Mouse (Mus musculus): ENCODE data around the gene Hist1h4h.
A peak's percentile ranks its signal among the peaks of the same experiment; 100 is the strongest.

Gene Hist1h4h

DNA sequence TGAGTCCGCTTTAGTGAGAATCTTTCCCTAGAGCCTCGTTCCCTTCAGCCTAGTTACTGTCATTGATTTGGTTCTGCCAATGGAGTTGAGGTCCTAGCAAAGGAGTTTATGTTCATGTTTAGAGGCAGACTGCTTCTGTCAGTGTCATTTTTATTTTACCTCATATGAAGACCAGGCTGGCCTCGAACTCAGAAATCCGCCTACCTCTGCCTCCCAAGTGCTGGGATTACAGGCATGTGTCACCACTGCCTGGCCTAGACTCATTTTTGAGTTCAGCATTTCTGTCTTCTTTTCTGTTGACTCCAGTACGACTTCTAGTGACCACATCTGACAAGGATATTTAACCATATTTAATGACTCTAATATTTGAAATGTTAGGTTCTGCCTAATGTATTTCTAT is 15.6 kb upstream of the Hist1h4h start:
- DNase-seq, result no peak

DNA sequence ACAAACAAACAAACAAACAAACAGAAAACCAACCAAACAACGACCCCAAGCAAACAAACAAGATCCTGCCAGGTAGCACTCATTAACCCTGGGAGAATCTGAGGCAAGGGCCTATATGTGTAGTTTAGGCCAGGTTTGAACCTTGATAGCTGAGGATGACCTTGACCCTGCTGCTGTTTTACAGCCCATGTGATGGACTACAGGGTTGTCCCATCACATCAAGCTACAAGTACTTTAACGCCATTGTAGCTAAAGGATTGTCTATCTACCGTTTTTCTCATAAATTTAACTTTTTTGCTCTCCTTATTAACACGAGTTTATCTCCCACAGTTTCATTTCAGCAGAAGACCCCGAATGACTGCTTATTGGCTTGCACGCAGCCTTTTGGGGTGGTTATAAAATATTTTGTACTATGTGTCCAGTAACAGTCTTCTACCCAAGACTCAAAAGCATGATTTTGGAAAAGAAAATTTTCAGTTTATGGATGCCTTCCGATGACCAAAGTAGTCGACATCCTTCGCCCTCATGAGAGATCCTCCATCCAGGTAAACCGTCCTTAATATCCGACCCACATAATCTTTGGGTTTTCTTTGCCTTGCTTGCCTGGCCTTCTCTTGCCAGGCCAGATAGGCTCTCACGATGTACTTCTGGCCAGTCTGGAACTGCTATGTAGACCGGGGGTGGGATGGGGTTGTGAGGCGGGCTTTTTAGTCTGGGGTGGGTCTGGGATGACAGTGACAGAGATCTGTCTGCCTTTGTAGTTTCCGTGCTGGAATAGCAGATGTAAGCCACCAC is 14.8 kb upstream of the Hist1h4h start:
- DNase-seq, result no peak

DNA sequence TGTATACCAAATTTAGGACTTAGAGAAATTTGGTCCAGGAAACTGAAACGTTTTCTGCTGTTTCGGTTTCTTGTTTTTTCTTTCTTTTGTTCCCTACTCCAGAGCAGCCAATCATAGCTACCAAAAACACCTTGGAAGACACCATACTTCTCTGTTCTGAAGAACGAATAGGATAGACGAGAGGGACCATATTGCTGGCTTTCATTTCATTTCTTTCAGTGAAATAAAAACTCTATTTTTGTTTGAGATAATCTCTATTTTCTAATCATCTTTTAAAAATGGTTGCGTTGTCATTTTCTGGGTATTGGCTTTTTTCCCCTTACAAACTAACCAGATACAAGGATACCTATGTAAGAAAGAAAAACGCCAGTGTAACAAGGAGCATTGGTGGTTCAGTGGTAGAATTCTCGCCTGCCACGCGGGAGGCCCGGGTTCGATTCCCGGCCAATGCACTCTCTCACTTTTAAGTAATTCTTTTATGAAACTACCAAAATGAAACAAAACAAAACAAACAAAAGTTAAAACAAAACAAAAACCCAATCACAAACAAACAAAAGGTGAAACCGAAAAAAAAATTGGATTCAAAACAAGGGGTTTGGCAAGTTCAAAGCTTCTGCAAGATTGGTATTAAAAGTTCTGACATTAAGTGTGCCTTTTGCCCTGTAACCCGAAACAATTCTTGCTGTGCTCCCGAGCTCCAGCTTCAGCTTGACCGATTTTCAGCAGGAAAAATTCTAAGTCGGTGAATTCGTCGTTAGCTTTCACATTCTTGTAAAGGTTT is 13.8 kb upstream of the Hist1h4h start:
- DNase-seq, result peak; percentile 88

DNA sequence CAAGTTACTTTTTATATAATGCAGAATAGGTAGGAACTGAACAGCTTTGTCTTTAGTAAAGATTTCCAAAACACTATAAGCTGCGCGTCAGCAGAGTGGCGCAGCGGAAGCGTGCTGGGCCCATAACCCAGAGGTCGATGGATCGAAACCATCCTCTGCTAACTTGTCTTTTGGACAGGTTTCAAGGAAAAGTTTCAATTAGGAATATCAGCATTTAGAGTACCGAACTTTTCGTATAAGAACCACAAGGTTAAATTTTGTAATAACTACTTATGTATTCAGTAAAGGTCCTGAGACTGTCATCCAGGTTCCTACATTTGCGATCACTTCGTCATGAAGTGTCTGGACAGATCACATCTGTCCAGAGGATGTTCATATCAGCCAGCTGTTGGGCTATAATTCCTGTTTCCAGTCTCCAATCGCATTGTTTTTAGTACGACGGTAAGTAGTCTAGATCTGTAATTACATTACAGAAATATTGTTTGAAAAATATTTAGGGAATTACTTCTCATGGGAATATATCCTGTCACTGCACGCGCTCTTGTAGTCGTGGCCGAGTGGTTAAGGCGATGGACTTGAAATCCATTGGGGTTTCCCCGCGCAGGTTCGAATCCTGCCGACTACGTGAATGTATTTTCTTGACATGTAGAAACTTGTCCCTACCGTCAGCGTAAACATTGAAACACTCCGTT is 13.1 kb upstream of the Hist1h4h start:
- peak; percentile 91 for DNase-seq

DNA sequence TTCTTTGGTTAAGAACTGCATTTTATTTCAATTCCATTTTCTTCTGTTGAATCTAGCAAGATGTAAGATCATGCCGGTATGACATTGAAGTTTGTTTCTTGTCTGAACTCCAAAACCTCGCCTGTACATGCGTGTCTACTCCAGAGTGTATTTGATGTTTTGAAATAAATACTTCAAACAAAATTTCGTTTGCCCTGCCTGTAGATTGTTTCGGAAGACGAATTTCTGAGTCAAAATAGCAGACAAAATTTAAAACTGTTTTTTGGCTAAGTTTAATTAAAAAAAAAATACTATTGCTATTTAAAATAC is 12.6 kb upstream of the Hist1h4h start:
- DNase-seq, result no peak

DNA sequence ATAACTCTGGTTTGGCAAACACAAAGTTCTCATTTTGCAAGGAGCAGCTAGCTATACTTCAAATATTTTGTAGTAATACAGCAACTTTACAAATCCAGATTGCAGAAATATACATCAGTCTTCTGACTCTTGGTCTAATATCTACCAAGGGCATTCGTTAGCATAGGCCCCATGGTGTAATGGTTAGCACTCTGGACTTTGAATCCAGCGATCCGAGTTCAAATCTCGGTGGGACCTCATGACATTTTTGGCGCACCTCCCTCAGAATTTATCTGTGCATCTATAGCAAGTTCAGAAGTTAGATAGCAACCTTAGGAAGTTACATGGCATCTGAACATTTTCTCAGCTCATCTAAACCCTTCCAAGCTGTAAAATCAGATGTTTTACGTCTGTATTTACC is 12.0 kb upstream of the Hist1h4h start:
- DNase-seq, result peak; percentile 80

DNA sequence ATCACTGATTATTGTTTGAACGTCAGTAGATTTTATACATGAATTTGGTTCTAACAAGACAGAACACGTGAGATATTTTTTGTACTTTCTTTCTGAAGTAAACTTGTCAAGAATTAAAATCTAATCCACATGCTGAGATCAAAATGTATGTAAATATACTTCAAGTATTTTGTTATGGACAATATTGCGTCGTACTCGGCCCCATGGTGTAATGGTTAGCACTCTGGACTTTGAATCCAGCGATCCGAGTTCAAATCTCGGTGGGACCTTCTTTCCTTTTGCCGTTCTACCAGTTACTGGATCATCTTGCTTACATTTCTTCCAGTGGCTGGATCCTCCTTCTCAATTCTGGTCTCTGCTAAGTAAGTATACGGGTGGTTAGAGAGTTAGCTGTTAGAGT is 11.4 kb upstream of the Hist1h4h start:
- DNase-seq, result peak; percentile 83

DNA sequence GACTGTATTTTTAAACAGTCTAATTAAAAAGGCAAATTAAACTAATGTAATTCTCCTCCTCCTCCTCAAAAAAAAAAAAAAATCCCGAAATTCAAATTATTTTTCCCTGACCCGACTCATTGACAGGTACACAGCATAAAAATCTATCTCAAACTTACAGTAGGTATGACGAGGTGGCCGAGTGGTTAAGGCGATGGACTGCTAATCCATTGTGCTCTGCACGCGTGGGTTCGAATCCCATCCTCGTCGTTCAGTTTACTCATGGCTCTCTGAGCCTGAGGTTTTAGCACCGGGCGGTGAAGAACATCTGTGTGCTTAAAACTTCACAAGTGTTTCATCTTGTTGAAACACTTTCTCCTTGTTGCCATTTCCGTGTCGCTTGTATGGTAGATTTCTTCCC is 9.1 kb upstream of the Hist1h4h start:
- DNase-seq, result peak; percentile 83

DNA sequence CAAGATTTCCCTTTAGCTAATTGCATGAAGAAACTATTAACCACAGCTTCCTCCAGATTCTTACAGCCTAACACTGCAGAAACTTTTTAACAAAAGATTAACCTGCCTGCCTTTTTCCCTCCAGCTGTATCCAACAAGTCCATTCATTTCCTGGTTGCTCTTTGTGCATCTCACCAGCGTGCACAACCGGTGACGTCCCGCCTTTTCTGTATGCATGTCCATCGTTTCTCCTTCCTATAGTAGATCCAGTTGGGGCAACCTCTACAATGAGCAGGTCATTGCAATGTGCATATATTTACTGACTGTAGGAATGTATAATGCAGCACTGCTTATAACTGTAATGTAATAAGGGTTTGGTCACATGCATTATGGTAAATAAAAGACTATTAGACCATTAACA is 6.9 kb upstream of the Hist1h4h start:
- DNase-seq, result no peak

DNA sequence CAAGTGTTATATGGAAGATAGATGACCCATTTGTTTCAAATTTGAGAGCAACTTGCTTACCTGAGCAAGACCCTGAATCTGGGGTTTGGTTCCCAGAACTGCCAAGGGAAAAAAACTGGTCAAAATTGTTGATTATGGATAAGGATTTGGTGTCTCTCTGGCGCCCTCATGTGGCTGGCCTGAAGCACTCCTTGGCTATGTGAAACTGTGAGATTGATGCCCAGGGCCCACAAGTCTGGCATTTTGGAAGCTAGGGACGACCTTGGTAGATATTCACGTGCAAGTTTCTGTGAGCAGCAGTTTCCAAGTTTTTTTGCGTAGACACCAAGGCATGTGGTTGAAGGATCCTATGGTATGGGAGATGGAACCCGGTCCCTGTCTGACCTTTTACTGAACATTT is 6.2 kb upstream of the Hist1h4h start:
- DNase-seq, result peak; percentile 77

DNA sequence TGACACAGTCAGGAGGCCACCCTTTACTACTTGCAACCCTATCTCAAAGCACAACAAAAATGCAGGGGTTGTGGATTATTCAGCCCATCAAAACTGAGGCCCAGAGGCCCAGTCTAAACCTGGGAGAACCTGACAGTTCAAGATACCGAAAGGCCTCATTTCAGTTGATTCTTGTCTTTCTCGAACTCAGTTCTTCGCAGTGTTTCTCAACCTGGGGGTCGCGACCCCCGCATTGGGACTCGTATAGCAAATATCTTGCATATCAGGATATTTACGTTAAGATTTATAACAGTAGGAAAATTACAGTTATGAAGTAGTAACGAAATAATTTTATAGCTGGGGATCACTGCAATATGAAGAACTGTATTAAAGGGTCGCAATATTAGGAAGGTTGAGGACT is 4.9 kb upstream of the Hist1h4h start:
- DNase-seq, result peak; percentile 38

DNA sequence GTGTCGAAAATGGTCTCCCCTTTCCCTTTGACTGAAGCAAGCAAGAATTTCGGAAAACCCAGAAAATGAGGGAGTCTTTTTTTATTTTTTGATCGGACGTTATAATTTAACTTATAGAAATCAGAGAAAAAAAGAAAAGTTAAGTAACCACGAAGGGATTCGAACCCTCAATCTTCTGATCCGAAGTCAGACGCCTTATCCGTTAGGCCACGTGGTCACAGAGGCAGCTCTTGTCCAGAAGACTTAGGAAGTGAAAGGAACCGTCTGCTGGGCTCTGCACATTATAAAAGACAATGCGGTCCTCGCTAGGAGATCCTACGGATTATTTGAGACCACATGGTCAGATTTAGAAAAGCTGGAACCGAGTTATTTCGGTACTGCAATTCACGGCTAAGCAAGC is 4.5 kb upstream of the Hist1h4h start:
- DNase-seq, result peak; percentile 93

DNA sequence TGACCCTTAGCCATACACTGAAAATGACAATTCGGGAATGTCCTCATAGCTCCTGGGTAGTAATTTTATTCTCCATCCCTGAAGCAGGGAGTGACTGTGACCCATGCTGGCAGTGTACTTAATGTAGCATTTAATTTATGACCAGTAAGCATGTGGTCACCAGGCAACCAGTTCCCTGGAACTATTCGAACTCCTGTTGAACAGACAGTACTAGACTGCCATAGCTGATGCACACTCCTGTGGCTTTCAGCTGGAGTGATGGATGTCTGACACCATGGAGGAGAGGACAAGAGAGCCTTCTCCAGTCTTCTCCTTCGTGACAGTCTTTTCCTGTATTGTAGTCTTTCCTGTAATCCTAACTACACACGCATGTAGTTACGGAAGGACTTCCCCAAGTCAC is 1.8 kb upstream of the Hist1h4h start:
- DNase-seq, result no peak

DNA sequence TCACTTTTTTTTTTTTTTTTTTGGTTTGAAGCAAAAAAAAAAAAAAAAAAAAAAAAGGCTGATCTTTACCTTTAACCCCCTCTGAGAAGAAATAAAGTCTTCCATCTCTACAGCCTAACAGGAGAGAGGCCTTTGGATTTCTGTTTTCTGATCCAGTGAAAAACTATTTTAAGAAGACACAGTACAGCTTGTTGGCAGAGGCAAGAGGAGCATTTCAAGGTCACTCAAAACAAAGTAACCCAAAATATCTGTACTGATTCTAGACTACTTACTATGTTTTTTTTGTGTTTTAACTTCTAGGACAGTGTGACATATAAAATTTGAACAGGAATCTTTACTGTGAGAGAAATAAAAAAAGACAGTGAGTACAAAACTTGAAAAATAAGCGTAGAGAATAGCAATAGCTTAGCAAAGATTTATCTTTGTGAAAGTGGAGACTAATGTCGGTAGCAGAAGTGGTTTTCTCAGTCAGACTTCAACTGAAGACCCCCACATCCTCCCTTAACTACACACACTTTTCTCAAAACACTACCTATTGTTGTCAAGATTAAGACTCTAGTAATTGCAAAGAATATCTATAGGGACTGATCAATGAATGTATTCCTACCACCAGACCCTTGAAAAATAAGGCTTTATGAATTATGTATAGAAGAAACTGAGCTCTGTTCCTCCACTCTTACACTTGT is 1.2 kb upstream of the Hist1h4h start:
- no peak for DNase-seq

DNA sequence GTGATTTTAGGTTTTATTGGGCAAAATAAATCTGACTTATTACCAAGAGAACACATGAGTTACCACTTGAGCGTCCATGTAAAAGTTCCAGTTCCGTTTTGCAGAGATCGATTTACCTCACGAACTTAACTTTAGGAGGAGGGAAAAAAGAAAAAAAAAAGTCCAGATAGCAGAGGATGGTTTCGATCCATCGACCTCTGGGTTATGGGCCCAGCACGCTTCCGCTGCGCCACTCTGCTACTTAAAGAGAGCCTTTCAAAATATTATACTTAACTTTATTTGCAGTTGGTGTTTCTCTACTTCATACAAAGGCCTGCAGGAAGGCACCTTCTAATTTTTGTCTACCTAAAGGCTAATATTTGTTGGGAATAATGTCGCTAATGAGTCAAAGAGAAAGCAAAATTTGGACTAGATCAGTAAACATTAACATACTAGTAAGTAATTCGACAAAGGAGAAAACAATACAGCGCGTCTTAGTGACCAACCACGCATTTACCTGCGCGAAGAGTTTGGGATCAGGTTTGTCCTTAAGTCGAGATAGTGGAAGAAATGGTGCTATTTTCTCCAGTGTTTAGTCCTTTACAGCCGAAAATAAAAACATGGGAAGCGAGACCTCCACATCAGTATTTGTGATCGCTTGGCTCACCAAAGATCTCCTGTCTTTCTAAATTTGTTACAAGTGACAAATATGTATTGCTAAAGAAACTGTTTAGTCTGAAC is 509 bp upstream of the Hist1h4h start:
- DNase-seq, result peak; percentile 73

DNA sequence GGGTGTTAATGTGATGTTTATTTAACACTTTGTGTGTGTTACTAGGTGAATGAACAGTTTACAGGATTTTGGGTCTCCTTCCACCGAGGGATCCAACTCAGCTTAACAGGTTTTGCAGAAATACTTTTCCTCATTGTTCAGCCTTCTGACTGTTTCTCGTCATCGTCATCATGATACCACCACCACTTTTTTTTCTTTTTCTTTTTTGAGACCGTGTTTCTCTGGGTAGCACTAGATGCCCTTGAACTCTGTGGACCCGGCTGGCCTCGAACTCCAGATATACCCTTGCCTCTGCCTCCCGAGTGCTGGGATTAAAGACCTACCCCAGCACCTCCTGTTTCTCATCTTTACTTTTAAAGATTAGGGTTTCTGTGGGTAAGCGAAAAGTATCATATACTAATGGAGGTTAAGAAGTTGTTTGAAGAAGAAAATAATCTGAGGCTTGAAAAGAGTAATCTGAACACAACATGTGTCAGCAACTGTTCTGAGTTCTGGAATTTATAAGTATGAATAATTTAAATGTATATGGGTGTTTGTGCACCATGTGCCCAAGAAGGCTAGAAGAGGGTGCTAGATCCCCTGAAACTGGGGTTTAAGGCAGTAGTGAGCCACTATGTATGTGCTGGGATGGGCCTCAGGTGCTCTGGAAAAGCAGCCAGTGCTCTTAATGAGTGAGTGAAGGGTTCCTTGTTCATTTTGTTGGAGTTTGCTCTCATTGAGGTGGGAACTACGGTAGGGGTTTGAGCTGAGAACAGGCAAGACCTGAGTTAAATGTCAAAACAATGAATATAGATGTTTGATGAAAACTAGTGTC is 1.6 kb downstream of the Hist1h4h start:
- no peak for DNase-seq

DNA sequence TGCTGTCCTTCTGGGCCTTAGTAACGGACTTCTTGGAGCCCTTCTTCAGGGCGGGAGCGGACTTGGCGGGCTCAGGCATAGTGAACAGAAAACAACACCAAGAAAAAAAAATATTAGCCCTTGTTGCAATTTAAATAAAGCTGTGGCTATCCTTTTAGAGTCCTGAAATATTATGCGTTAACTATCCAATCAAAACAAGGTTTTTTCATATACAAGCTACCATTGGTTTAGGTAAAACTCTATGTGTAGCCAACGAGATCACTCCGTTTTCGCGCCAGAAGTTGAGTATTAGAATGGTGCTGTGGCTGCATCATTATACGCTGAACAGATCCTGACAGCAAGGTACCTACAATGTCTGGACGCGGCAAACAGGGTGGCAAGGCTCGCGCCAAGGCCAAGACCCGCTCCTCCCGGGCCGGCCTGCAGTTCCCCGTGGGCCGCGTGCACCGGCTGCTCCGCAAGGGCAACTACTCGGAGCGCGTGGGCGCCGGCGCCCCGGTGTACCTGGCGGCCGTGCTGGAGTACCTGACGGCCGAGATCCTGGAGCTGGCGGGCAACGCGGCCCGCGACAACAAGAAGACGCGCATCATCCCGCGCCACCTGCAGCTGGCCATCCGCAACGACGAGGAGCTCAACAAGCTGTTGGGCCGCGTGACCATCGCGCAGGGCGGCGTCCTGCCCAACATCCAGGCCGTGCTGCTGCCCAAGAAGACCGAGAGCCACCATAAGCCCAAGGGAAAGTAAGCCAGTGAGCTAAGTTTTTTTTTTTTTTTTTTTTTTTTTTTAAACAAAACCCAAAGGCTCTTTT is 2.9 kb downstream of the Hist1h4h start, which contains the start of gene Hist1h2af:
TSS of gene Hist1h2af (plus strand) at position 347 of the 808 bp plus-strand sequence.
- peak; percentile 80 for DNase-seq

DNA sequence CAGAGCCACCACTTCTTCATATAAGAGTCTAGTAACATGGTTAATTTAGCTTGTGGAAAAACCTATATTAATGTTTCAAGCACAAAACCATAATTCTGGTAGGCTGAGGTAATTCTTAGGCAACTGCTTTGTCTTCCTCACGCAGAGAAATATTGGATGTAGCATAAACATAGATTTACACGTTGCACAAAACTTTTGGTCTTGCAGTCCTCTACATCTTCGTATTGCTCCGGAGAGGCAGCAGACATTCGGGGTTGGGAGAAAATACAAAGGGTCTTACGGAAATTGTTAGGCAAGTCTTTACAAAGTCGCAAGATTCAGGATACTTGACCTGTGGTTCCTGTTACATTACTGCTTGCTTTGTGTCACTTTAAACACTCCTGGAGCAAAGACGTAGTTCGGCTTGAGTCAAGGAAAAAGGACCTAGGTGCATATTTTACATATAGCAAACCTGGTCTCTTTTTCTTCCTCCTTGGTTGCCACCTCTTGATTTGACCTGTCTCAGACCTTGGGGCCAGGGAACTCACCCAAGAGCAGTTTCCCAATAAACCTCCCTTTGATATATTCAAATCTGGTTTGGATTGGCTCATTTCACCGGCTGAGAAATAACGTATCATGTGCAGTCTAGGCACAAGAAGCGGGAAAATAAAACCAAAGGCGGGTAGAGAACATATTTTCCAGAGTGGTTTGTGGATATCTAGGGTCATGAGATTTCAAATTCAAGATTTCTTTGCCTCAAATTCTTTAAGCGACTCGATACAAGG is 3.7 kb downstream of the Hist1h4h start:
- DNase-seq, result peak; percentile 20

DNA sequence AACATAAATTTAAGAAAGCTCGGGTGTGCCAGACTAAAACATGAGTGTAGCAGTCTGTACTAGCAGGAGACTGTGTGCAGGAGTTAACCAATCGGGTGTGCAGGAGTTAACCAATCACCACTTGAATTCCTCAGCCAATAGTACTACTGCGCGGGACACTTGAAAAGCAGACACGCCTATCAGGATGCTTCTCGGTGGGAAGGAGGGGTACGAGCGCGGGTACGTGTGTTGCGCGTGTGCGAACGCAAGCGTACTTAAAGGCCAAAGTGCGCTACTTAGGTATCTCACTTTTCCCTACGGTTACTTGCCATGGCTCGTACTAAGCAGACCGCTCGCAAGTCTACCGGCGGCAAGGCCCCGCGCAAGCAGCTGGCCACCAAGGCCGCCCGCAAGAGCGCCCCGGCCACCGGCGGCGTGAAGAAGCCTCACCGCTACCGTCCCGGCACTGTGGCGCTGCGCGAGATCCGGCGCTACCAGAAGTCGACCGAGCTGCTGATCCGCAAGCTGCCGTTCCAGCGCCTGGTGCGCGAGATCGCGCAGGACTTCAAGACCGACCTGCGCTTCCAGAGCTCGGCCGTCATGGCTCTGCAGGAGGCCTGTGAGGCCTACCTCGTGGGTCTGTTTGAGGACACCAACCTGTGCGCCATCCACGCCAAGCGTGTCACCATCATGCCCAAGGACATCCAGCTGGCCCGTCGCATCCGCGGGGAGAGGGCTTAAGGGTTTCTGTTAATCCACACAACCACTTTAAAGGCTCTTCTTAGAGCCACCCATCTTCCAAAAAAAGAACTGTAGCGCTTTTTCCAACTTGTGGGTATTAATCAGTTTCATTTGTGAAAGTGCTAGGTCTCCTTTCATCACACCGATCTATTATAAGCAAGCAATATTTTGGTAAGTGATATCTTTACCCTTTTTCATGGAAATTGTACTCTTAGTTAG is 4.6 kb downstream of the Hist1h4h start, which contains the start of gene Hist1h3g:
TSS of gene Hist1h3g (plus strand) at position 286 of the 939 bp plus-strand sequence.
- peak; percentile 91 for DNase-seq

Data from kidney, postnatal 10 days (tissue).